In genomic region chr4:137910382-137911009, GRCm38 (mm10) we compare ENCODE assay signal across 12 mouse cellular contexts. TPM values are rescaled to one million over a fixed set of nuclear protein-coding genes. Genes with fewer than 3 reads are reported as not detected.
DNase-seq lines count a peak whose midpoint lies in the region; ATAC-seq and TF ChIP-seq lines count a peak whose summit lies in the region.
"Had no signal": no experiment of that assay in that cellular context is flagged by ENCODE, and none has a peak within 500 bp of the region (broad histone marks: within the 10 kb centered on the region; RNA-seq: fewer than 3 reads in every experiment).

No protein-coding gene starts in this region.

- H3K27ac ChIP-seq in kidney, embryonic 15.5 days, result no peak overlapping the region
- H3K27ac ChIP-seq in lung, embryonic 14.5 days (ENCODE audit: low read depth), result no peak overlapping the region
- H3K27ac ChIP-seq in forebrain, embryonic 10.5 days, result no peak overlapping the region
- H3K27ac ChIP-seq: heart, embryonic 15.5 days; midbrain, embryonic 15.5 days had no signal

- no peaks in the 10 kb centered on the region for H3K27me3 ChIP-seq in kidney, embryonic 15.5 days
- H3K27me3 ChIP-seq in lung, embryonic 14.5 days (ENCODE audit: insufficient read depth, low read length), result 0 out of 2 replicates have a peak, but pooled peaks cover 4% of the 10 kb centered on the region
- peaks cover 26% of the 10 kb centered on the region for H3K27me3 ChIP-seq in forebrain, embryonic 10.5 days (ENCODE audit: poor library complexity, severe bottlenecking)
- H3K27me3 ChIP-seq: heart, embryonic 15.5 days; midbrain, embryonic 15.5 days had no signal

- peak; percentile 74 for DNase-seq in adrenal gland, postnatal 14 days
- no peak for DNase-seq in adrenal gland, adult 18-20 months (ENCODE audit: low spot score in 2 of 2)
- DNase-seq in kidney, adult 9 months, result peak; percentile 42
- peak; percentile 36 for DNase-seq in NIH3T3 (ENCODE audit: low read depth)
- DNase-seq in lung, embryonic 14.5 days, result peak; percentile 59
- DNase-seq in spleen, postnatal 14 days (ENCODE audit: low spot score in 2 of 2), result no peak
- DNase-seq in forebrain, embryonic 10.5 days (ENCODE audit: extremely low spot score, low spot score), result no peak
- DNase-seq: right cerebral cortex, postnatal 25 days had no signal

- H3K4me1 ChIP-seq in kidney, embryonic 15.5 days, result peaks cover 38% of the 10 kb centered on the region
- H3K4me1 ChIP-seq in lung, embryonic 14.5 days (ENCODE audit: insufficient read depth), result peaks cover 16% of the 10 kb centered on the region
- H3K4me1 ChIP-seq in forebrain, embryonic 10.5 days, result peaks cover 36% of the 10 kb centered on the region

- H3K9ac ChIP-seq in kidney, embryonic 15.5 days, result no peak overlapping the region
- H3K9ac ChIP-seq in lung, embryonic 14.5 days, result no peak overlapping the region
- H3K9ac ChIP-seq: heart, embryonic 15.5 days; midbrain, embryonic 15.5 days had no signal

- no peak overlapping the region for H3K4me3 ChIP-seq in kidney, embryonic 15.5 days (replicated peaks)
- no peak overlapping the region for H3K4me3 ChIP-seq in lung, embryonic 14.5 days (ENCODE audit: low read depth, low read length)
- no peak overlapping the region for H3K4me3 ChIP-seq in forebrain, embryonic 10.5 days
- H3K4me3 ChIP-seq: erythroblast, embryonic 14.5 days; heart, embryonic 15.5 days; midbrain, embryonic 15.5 days had no signal

- ATAC-seq in kidney, embryonic 15.5 days (replicated peaks; ENCODE audit: low FRiP score), result no peak
- no peak for ATAC-seq in lung, embryonic 14.5 days (ENCODE audit: insufficient read depth)
- ATAC-seq: midbrain, embryonic 15.5 days had no signal

- H3K9me3 ChIP-seq in kidney, embryonic 15.5 days (replicated peaks), result no peaks in the 10 kb centered on the region
- no peaks in the 10 kb centered on the region for H3K9me3 ChIP-seq in lung, embryonic 14.5 days (ENCODE audit: low read depth, low read length)
- H3K9me3 ChIP-seq in forebrain, embryonic 10.5 days, result peaks cover 4% of the 10 kb centered on the region; the same call in 1 of the 2 replicates
- H3K9me3 ChIP-seq: heart, embryonic 15.5 days; midbrain, embryonic 15.5 days had no signal

- TF ChIP-seq CTCF in lung, embryonic 14.5 days (IDR thresholded peaks at IDR 0.05; ENCODE audit: low read depth), result peak; percentile 49

- 95% methylated on average over 5 of the region's 5 CpGs for WGBS in kidney, embryonic 15.5 days
- 91% methylated on average over 5 of the region's 5 CpGs for WGBS in lung, embryonic 14.5 days
- 92% methylated on average over 5 of the region's 5 CpGs for WGBS in forebrain, embryonic 10.5 days

- H3K4me2 ChIP-seq in kidney, embryonic 15.5 days, result no peak overlapping the region
- H3K4me2 ChIP-seq in lung, embryonic 14.5 days, result no peak overlapping the region
- H3K4me2 ChIP-seq: heart, embryonic 15.5 days; midbrain, embryonic 15.5 days had no signal

- H3K36me3 ChIP-seq in kidney, embryonic 15.5 days, result no peaks in the 10 kb centered on the region
- H3K36me3 ChIP-seq in lung, embryonic 14.5 days (ENCODE audit: insufficient read depth), result no peaks in the 10 kb centered on the region
- H3K36me3 ChIP-seq in forebrain, embryonic 10.5 days (replicated peaks), result 0 out of 2 replicates have a peak, but pooled peaks cover 6% of the 10 kb centered on the region
- H3K36me3 ChIP-seq: heart, embryonic 15.5 days; midbrain, embryonic 15.5 days had no signal

RNA-seq across cellular contexts. Expression of gene Ece1, which starts 48.5 kb away (rescaled TPM):
- 202 and 263 TPM in 2 replicates for total RNA-seq in adrenal gland, postnatal 14 days (2021)
- total RNA-seq in adrenal gland, adult 18-20 months (2021), result 100 to 1,000 TPM; 210 to 273 TPM
- polyA plus RNA-seq in kidney, embryonic 15.5 days (2015; fragmentation: Nextera tagmentation; extraction: Ambion mirVana), result 53.7 and 58.5 TPM in 2 replicates
- 59.3 and 71.2 TPM in 2 replicates for polyA plus RNA-seq in lung, embryonic 14.5 days (2014; fragmentation: Nextera tagmentation; extraction: Ambion mirVana)
- polyA plus RNA-seq in forebrain, embryonic 10.5 days (2016; fragmentation: Nextera tagmentation; extraction: Ambion mirVana), result 27.5 and 28.6 TPM in 2 replicates

Comparison
In these comparisons a context has a peak if more than half of its experiments do, and no peak if none do; other contexts are left out.
1. DNase-seq: peak in adrenal gland, postnatal 14 days (single experiment), kidney, adult 9 months (single experiment), NIH3T3 (single experiment) and lung, embryonic 14.5 days (single experiment); none in adrenal gland, adult 18-20 months (0 of 2), spleen, postnatal 14 days (0 of 2) and forebrain, embryonic 10.5 days (single experiment).